Mouse (Mus musculus) left cerebral cortex, adult 2 months (tissue): ENCODE results near the gene Msi2. TPM values are rescaled to one million over a fixed set of nuclear protein-coding genes. Genes with fewer than 3 reads are reported as not detected.

ENCODE experiments used
- DNase-seq, 2 experiments: peaks; one replicate each; pipeline ENCODE4 v3.0.0; 2021 to 2022; ENCODE audit warnings: low spot score in 2 of 2, mixed read lengths in 1 of 2; ENCODE audit errors: extremely low spot score in 1 of 2
- H3K27ac ChIP-seq: fragments of 200-600 bp; 2 replicates; pipeline ENCODE4 v1.8.1; 2022
- H3K4me3 ChIP-seq: fragments of 200-600 bp; 2 replicates; pipeline ENCODE4 v1.8.1; 2022
- CTCF ChIP-seq: fragments of 200-600 bp; IDR thresholded peaks from 2 replicates; pipeline ENCODE4 v1.8.1; 2022; ENCODE audit warnings: antibody characterized with exemption, mild to moderate bottlenecking, moderate library complexity
- intact Hi-C: fragments of 180-260 bp; cut with DNase I; formaldehyde crosslinking; loops from one replicate; pipeline ENCODE4 v1.15.1; 2025
- total RNA-seq, 2 experiments: library from RNA; stranded (reverse); gene quantifications; 2 replicates each; pipeline ENCODE4 v1.2.3; 2021

Msi2 gene
- total RNA-seq, 2 experiments from 2014 or later = 126 to 140 TPM

GRCm38 (mm10) chr11:88588688-88589210 is 129.6 kb downstream of the Msi2 start:
- no peak for TF ChIP-seq CTCF
- no peak for DNase-seq
- Histone ChIP-seq H3K27ac (no peak overlapping the region; the same call in 1 of the 2 replicates), H3K4me3 (no peak overlapping the region)
- intact Hi-C loops = loop anchor here (5.0 kb wide), 1 partner anchor 34 kb away; no protein-coding TSS in a partner anchor

GRCm38 (mm10) chr11:88587710-88588109 is 130.6 kb downstream of the Msi2 start:
- intact Hi-C loops = loop anchor here (5.0 kb wide), 1 partner anchor 35 kb away; no protein-coding TSS in a partner anchor
- peak overlapping the region; percentile 19; the same call in 1 of the 2 replicates for H3K27ac ChIP-seq
- TF ChIP-seq CTCF = no peak

GRCm38 (mm10) chr11:88585880-88586279 is 132.4 kb downstream of the Msi2 start:
- intact Hi-C loops = loop anchor here (5.0 kb wide), 1 partner anchor 36 kb away; no protein-coding TSS in a partner anchor
- peak overlapping the region; percentile 48 for H3K27ac ChIP-seq
- H3K4me3 ChIP-seq = no peak overlapping the region
- no peak for DNase-seq
- TF ChIP-seq CTCF = no peak

More at GRCm38 (mm10) chr11:88587710-88588109, 130.6 kb downstream of the Msi2 start:
- DNase-seq = no peak
- H3K4me3 ChIP-seq = no peak overlapping the region

DNA sequence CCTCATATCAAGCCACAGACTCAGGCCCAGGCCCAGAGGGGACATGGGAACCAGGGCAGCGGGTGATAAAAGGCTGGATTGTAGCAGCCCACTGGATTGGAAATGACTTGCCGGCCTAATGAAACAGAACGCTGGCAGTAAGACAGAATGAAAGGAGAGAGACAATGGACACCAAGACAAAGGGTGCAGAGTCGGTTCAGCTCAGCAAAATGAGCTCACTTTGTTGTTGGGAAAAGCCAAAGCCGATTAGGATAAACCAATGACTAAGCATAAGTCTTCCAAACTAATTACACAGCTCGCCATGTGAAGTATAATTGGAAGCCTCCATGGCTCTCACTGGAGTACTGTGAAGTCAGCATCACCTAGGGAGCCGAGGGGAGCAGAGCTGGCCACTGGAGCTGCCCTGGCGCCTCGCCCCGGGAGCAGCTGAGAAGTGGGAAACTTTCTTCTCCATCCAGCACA is 133.1 kb downstream of the Msi2 start:
- intact Hi-C loops = loop anchor here (5.0 kb wide), 1 partner anchor 37 kb away; no protein-coding TSS in a partner anchor
- Histone ChIP-seq H3K4me3 (no peak overlapping the region), H3K27ac (peak overlapping the region; percentile 60)
- no peak for TF ChIP-seq CTCF
- peak; percentile 22 to 41 for DNase-seq

- Histone ChIP-seq H3K4me3 (no peak overlapping the region), H3K27ac (peak overlapping the region; percentile 60)
- intact Hi-C loops = no loop called here
- TF ChIP-seq CTCF = no peak
- DNase-seq = no peak
Measured at GRCm38 (mm10) chr11:88583866-88584265, 134.4 kb downstream of the Msi2 start.

DNA sequence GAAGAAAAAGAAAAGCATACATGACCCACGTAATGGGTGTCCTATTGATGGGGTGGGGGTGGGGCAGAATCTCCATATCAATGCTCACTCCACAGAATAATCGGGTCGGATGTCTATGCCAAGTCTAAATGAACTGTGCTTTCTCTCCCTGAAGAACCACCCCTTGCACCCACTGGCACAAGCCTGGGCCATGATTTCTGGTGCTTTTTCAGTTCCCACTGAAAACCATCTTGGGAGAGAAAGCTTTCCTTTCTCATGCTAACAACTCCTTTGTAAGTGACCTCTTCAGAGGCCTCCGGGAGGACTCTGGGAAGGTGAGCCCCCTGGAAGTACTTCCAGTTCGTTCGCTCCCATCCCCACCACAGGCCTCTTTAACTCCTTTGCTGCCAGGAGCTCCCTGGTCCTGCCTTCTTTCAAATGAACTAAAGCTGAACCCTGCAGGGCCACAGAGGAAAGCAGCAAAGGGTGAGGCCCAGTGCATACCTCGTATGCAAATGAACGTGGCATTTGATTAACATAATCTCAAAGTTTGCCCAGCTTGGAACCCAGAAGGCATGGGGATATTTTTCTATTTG is 135.0 kb downstream of the Msi2 start:
- intact Hi-C loops = no loop called here
- no peak for DNase-seq
- peak overlapping the region; percentile 60 for H3K27ac ChIP-seq
- no peak overlapping the region for H3K4me3 ChIP-seq
- TF ChIP-seq CTCF = no peak

DNA sequence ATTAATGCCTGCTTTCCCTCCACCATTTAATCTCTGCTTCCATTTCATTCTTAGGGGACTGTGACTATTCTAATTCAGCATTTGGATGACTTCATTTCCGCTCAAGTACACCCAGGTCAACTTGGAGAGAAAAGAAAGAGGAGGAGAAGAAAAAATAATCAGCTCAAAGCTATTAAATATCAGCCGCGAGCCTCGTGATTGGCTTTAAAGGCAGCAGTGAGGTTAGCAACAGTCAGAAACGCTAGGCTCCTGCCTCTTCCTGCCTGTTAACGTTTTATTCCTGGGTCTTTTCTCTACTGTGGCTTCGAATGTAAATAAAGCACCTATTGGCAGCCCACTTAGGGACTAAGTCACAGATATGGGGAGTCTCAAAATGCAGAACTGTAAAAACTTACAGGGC is 135.5 kb downstream of the Msi2 start:
- H3K27ac ChIP-seq = peak overlapping the region; percentile 76
- H3K4me3 ChIP-seq = no peak overlapping the region
- TF ChIP-seq CTCF = no peak
- DNase-seq = no peak
- intact Hi-C loops = no loop called here

- no peak for TF ChIP-seq CTCF
- intact Hi-C loops = no loop called here
- no peak for DNase-seq
- Histone ChIP-seq H3K4me3 (no peak overlapping the region), H3K27ac (peak overlapping the region; percentile 76)
Measured at GRCm38 (mm10) chr11:88582021-88582707, 136.1 kb downstream of the Msi2 start.

- no peak for DNase-seq
- H3K4me3 ChIP-seq = no peak overlapping the region
- H3K27ac ChIP-seq = peak overlapping the region; percentile 76
- no peak for TF ChIP-seq CTCF
- intact Hi-C loops = no loop called here
Measured at GRCm38 (mm10) chr11:88581375-88581774, 136.9 kb downstream of the Msi2 start.

DNA sequence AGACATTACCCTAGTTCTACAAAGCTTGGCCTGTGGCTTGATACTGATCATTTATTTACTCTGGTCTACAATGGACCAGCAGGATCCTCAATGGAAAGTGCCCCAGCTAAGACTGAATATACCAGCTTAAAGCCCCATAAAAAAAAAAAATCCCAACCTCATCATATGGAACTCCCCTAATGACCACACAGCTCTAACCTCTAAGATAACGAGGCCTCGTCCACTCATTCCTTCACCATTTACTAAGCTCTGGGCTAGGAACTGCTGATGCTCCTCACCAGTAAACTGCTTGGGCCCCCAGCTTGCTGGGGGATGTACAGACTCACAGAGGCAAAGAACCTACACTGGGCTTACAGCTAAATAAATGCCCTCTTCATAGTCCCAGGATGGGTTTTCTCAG is 139.6 kb downstream of the Msi2 start:
- no peak for TF ChIP-seq CTCF
- intact Hi-C loops = no loop called here
- Histone ChIP-seq H3K27ac (no peak overlapping the region), H3K4me3 (no peak overlapping the region)
- DNase-seq = no peak

- no peak for DNase-seq
- H3K27ac ChIP-seq = no peak overlapping the region; the same call in 1 of the 2 replicates
Measured at GRCm38 (mm10) chr11:88577076-88577475, 141.2 kb downstream of the Msi2 start.

DNA sequence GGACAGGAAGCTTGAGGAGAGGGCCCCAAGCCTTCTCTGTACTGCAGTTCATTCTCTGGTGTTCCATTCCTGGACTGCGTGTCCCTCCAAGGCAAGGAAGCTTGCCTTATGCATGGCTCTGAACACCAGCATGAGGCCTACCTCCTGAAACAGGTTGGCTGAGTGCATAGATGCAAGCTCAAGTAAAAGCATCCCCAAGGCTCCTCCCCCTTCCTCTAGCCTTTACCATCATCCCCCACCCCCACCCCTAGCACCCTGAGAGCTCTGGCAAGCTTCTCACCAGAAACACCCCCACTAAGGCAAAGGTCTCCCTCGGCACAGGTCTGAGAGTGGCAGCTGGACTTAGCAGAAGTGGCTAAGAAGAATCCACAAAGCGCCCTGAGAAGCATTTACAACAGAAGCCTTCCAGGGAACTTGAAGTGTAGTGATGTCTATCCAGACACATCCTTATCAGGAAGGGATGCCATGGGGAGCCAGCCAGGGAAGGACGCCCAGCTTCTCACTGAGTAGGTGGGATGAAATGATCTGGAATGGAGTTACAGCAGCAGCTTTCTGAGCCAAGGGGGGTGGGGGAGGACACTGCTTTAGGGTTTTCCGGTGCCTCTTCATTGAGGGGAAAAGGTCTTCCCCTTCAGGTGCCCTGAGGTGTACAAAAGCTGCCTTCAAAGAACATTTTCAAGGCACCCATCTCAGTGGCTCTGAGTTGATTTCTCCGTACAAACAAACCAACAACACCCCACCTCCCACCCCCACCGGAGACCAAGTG is 141.9 kb downstream of the Msi2 start:
- H3K27ac ChIP-seq = no peak overlapping the region
- TF ChIP-seq CTCF = no peak
- no peak overlapping the region for H3K4me3 ChIP-seq
- intact Hi-C loops = no loop called here
- peak in 1 of 2 experiments; percentile 22 for DNase-seq

More at GRCm38 (mm10) chr11:88577076-88577475, 141.2 kb downstream of the Msi2 start:
- TF ChIP-seq CTCF = no peak
- no peak overlapping the region for H3K4me3 ChIP-seq
- intact Hi-C loops = no loop called here
